In genomic region chr12:8675361-8675760, GRCm38 (mm10) we compare ENCODE assay signal across 8 mouse cellular contexts. TPM values are rescaled to one million over a fixed set of nuclear protein-coding genes. Genes with fewer than 3 reads are reported as not detected.
DNase-seq lines count a peak whose midpoint lies in the region; ATAC-seq and TF ChIP-seq lines count a peak whose summit lies in the region.

No protein-coding gene starts in this region.

- peaks cover 19% of the 10 kb centered on the region for H3K36me3 ChIP-seq in embryonic facial prominence, embryonic 10.5 days (replicated peaks)
- H3K36me3 ChIP-seq in kidney, postnatal 0 days (ENCODE audit: insufficient read depth, low read length), result no peaks in the 10 kb centered on the region
- 0 out of 2 replicates have a peak, but pooled peaks cover 1% of the 10 kb centered on the region for H3K36me3 ChIP-seq in neural tube, embryonic 13.5 days

- TF ChIP-seq POLR2A in lung, adult 2 months (IDR thresholded peaks at IDR 0.05; ENCODE audit: borderline replicate concordance, extremely low read depth, low read depth, low read length), result no peak

- ATAC-seq in kidney, postnatal 0 days (replicated peaks; ENCODE audit: low FRiP score, low read depth), result no peak
- ATAC-seq in neural tube, embryonic 13.5 days (ENCODE audit: low read depth), result no peak

- no peaks in the 10 kb centered on the region for H3K9me3 ChIP-seq in embryonic facial prominence, embryonic 10.5 days
- H3K9me3 ChIP-seq in kidney, postnatal 0 days (replicated peaks; ENCODE audit: low read length), result no peaks in the 10 kb centered on the region
- H3K9me3 ChIP-seq in neural tube, embryonic 13.5 days, result no peaks in the 10 kb centered on the region

- TF ChIP-seq CTCF in lung, adult 2 months (IDR thresholded peaks at IDR 0.05; ENCODE audit: insufficient read depth, low read length), result no peak
- TF ChIP-seq CTCF in kidney, postnatal 0 days (IDR thresholded peaks at IDR 0.05; ENCODE audit: low read depth), result no peak

- 2% methylated on average over 7 of the region's 7 CpGs for WGBS in lung, adult 2 months
- WGBS in embryonic facial prominence, embryonic 10.5 days, result 1% methylated on average over 7 of the region's 7 CpGs
- WGBS in kidney, postnatal 0 days, result 0% methylated on average over 7 of the region's 7 CpGs
- under 1% methylated on average over 7 of the region's 7 CpGs for WGBS in neural tube, embryonic 13.5 days

- H3K9ac ChIP-seq in kidney, postnatal 0 days (ENCODE audit: low read depth, low read length), result peak overlapping the region; percentile 100
- H3K9ac ChIP-seq in neural tube, embryonic 13.5 days, result peak overlapping the region; percentile 99

- no peaks in the 10 kb centered on the region for H3K27me3 ChIP-seq in embryonic facial prominence, embryonic 10.5 days (replicated peaks; ENCODE audit: low read depth, poor library complexity, severe bottlenecking)
- H3K27me3 ChIP-seq in kidney, postnatal 0 days (ENCODE audit: insufficient read depth, low read length), result no peaks in the 10 kb centered on the region
- H3K27me3 ChIP-seq in neural tube, embryonic 13.5 days, result no peaks in the 10 kb centered on the region

- peaks cover 11% of the 10 kb centered on the region for H3K4me1 ChIP-seq in lung, adult 2 months (ENCODE audit: control insufficient read depth, insufficient read depth, low read length)
- H3K4me1 ChIP-seq in embryonic facial prominence, embryonic 10.5 days, result peaks cover 23% of the 10 kb centered on the region
- peaks cover 9% of the 10 kb centered on the region; the same call in 1 of the 2 replicates for H3K4me1 ChIP-seq in kidney, postnatal 0 days (replicated peaks; ENCODE audit: insufficient read depth, low read length)
- H3K4me1 ChIP-seq in neural tube, embryonic 13.5 days (replicated peaks), result peaks cover 38% of the 10 kb centered on the region

- peak overlapping the region; percentile 100 for H3K27ac ChIP-seq in embryonic facial prominence, embryonic 10.5 days (replicated peaks)
- H3K27ac ChIP-seq in kidney, postnatal 0 days, result peak overlapping the region; percentile 99
- peak overlapping the region; percentile 99; the same call in 1 of the 2 replicates for H3K27ac ChIP-seq in neural tube, embryonic 13.5 days (replicated peaks)

- H3K4me2 ChIP-seq in kidney, postnatal 0 days (ENCODE audit: low read length), result peak overlapping the region; percentile 65
- H3K4me2 ChIP-seq in neural tube, embryonic 13.5 days, result peak overlapping the region; percentile 94

- peak overlapping the region; percentile 25 for H3K4me3 ChIP-seq in lung, adult 2 months (replicated peaks; ENCODE audit: extremely low read depth, low read depth, low read length)
- H3K4me3 ChIP-seq in embryonic facial prominence, embryonic 10.5 days, result peak overlapping the region; percentile 82
- peak overlapping the region; percentile 98 for H3K4me3 ChIP-seq in kidney, postnatal 0 days (replicated peaks; ENCODE audit: low read depth, low read length)
- H3K4me3 ChIP-seq in neural tube, embryonic 13.5 days, result peak overlapping the region; percentile 86

- DNase-seq in lung, adult 2 months, result no peak
- no peak for DNase-seq in lung, postnatal 10 days
- DNase-seq in embryonic facial prominence, embryonic 10.5 days (ENCODE audit: low spot score), result no peak
- peak; percentile 55 for DNase-seq in kidney, postnatal 0 days (ENCODE audit: low spot score)
- DNase-seq in cerebellum, adult 11-12 months, result no peak
- no peak for DNase-seq in gastrocnemius, postnatal 14 days
- DNase-seq in left cerebral cortex, postnatal 14 days (ENCODE audit: low spot score in 2 of 2), result no peak

- intact Hi-C loops in gastrocnemius, postnatal 14 days (cut with DNase I; ENCODE audit: low total_unique reads), result no loop called here
- intact Hi-C loops in left cerebral cortex, postnatal 14 days (cut with DNase I), result no loop called here

RNA-seq across cellular contexts. Expression of gene Pum2, which starts 1.4 kb away (rescaled TPM):
- 48.9 and 59.1 TPM in 2 replicates for polyA plus RNA-seq in lung, adult 2 months (2012; rRNA removed)
- polyA plus RNA-seq in embryonic facial prominence, embryonic 10.5 days (2016; fragmentation: Nextera tagmentation; extraction: Ambion mirVana), result 63.9 and 68.4 TPM in 2 replicates
- 35.5 and 39.5 TPM in 2 replicates for polyA plus RNA-seq in kidney, postnatal 0 days (2015; fragmentation: Nextera tagmentation; extraction: Ambion mirVana)
- polyA plus RNA-seq in neural tube, embryonic 13.5 days (2015; fragmentation: Nextera tagmentation; extraction: Ambion mirVana), result 40.9 and 43.8 TPM in 2 replicates
- total RNA-seq in gastrocnemius, postnatal 14 days (2021), result 10 to 100 TPM; 63.1 to 66.7 TPM
- 100 to 1,000 TPM; 155 to 160 TPM for total RNA-seq in left cerebral cortex, postnatal 14 days (2021)

Comparison
In these comparisons a context has a peak if more than half of its experiments do, and no peak if none do; other contexts are left out.
1. H3K4me3 ChIP-seq: peak in every context shown above with its lines; median percentile 98 in kidney, postnatal 0 days; 86 in neural tube, embryonic 13.5 days; 82 in embryonic facial prominence, embryonic 10.5 days; 25 in lung, adult 2 months.